Mouse (Mus musculus) retina, postnatal 1 day (tissue): ENCODE measurements around the gene Zfp512.
A peak's percentile ranks its signal among the peaks of the same experiment; 100 is the strongest.
"Not testable (repeated sequence)": the region's sequence is repeated elsewhere in the genome, so short reads cannot be mapped to it uniquely, and the experiment has no call there.

ENCODE experiments used
- DNase-seq: peaks from one replicate; pipeline ENCODE4 v3.0.0-alpha.2; 2012

Gene Zfp512

DNA sequence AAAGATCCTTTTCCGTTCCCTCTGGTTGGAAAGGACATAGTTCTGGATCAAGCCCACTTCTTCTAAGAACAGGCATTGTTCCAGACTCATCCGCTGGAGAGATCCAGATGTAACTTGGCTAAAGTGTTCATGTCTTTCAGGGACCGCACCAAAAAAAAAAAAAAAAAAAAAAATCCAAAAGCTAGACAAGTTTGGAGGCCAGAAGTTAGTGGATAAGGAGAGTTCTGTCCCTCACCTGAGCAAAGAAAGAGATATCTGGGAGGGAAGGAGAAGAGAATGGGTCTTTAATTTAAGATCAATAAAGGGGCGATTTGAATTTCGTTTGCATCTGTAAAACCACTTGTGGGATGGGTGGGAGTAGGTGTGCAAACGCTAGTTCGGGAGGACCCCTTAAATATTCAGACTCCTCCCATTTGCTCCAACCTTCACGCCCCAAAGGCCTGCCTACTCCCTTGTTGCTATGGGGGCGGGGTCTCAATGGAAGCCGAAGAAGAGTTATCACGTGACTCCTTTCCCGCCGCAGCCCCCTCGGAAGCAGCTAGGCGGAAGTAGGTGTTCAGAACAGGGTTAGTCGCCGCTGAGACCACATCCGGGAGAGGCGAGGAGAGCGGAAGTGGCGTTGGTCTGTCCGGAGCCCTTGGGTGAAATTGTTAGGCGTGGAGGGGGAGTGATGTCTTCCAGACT lies at the start of gene Zfp512:
Gene Zfp512, plus strand, starts transcription at position 554 of the 684 bp plus-strand sequence.
- peak; percentile 99 for DNase-seq

DNA sequence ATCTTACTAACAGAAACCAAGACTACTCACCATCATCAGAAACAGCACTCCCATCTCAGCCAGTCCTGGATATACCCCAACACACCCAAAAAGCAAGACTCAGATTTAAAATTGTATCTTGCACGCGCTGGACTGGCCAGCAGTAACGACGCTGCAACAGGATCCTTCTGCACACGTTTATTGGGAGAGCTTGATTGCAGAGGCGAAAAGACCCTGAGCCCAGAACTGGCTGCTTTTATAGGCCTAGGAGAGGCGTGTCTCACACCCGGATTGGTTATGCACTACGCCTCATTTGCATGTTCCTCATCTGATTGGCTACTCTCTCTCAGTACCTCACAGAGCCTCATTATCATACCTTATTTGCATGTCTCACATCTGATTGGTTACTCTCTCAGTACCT lies 17.5 kb upstream of the Zfp512 start:
- not testable (repeated sequence) for DNase-seq

DNA sequence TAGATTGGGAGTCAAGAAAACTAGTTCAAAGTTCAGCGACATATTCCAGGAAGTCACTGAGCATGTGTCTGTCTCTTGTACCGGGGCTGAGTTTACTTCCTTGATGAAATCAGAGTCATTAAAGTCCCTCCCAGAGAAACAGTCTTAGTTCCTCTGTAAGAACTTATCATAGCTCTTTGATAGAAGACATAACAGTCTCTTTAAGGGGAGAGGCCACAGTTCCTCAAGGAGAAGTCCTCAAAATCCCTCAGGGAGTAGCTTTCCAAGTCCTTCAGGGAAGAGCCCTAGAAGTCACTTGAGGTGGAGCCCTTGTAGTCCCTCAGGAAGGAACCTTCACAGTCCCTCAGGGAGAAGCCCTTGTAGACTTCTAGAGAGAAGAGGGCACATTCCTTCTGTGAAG lies 895 bp upstream of the Zfp512 start:
- DNase-seq = no peak

GRCm38 (mm10) chr5:31452562-31452878 lies 289 bp downstream of the Zfp512 start:
- no peak for DNase-seq

DNA sequence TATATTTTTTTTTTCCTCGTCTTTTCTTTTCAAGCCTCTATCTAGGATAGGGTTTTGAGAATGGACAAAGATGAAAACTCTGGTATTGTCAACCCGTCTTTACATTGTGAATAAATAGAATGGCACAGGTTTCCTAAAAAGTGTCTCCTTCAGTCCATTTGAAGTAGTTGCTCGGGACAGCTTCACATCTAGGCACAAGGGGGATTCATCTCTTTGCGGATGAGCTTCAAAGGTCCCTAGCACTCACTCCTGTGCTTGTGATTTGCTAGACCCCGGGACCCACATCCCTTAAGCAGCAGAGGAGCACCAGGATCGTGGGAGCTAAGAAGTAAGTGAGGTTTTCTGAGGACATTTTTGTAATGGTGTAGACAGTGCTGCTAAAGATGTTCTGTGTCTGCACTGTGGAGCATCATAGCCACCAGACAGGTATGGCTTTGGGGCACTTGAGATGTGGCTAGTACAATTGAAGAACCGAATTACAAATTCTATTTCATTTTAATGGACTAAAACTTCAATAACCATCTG lies 717 bp downstream of the Zfp512 start:
- no peak for DNase-seq

- no peak for DNase-seq
These were observed 15.6 kb downstream of the Zfp512 start for GRCm38 (mm10) chr5:31467798-31468197.

GRCm38 (mm10) chr5:31469711-31470110 lies 17.5 kb downstream of the Zfp512 start:
- DNase-seq = no peak

DNA sequence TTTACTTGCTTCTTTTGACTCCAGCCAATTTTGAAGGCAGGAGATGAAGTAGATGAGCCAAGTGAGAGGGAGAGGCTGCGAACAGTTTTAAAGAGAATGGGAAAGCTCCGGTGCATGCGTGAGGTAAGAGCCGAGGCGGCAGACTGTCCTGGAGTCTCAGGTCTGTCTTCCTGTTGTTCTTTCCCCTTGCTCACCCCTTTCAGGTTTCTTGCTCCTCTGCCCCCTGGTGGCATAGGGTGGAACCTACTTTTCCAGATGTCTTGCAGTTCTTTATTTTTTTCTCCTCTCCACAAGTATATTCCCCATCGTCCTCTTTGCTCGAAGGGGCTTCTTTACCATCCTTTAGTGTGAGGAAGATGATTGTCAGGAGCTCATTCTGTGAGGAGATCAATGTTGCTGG lies 18.1 kb downstream of the Zfp512 start:
- DNase-seq = peak; percentile 55

GRCm38 (mm10) chr5:31480536-31480935 lies 28.3 kb downstream of the Zfp512 start:
- no peak for DNase-seq

DNA sequence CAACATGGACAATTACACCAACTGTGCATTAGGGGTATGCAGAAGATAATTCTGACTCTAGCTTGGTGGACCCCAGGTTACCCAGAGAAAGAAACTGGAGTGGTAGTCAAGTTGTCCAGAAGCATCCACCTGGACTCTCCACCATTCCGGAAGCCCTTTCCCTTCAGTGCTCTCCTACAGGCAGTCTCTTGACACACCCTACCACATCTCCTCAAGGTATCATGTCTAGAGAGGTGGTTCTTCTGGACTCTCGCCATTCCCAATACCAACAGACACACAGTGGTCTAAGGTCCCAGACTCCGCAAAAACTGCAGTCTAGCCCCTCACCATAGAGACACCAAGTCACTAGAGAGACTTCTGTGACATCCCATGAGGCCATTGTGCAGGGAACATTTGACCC lies 33.2 kb downstream of the Zfp512 start, which contains the start of gene 4930548H24Rik:
Gene 4930548H24Rik, plus strand, starts transcription at position 301 of the 400 bp plus-strand sequence.
- no peak for DNase-seq

- DNase-seq = no peak
These were observed 35.7 kb downstream of the Zfp512 start for GRCm38 (mm10) chr5:31487889-31488288.

DNA sequence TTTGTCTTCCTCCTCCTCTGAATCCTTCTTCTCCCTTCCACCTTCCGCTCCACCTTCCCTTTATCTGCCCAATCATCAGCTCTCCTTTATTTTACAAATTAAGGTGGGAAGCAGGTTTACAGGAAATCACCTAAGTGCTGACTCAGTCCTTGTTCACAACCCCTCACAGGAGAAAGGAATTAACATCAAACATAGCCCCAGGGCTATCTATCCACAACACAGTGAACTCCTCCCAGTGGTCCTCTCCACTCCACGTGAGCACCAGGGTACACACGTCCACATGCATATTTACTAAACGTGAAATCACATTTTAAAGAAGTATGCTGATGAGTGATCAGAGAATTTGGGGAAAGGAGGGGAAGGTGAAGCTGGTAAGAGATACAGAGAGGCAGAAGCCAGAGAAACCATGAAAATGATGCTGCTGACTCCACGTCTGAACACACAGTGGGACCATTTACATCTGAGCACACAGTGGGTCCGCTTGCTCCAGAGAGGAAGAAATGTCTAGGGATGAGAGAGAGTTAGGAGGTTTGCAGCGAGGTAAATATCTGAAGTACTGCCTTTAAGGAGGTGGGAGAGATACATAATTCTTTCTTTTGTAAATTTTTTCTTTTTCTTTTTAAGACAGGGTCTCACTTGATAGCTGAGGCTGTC lies 37.0 kb downstream of the Zfp512 start:
- DNase-seq = no peak

DNA sequence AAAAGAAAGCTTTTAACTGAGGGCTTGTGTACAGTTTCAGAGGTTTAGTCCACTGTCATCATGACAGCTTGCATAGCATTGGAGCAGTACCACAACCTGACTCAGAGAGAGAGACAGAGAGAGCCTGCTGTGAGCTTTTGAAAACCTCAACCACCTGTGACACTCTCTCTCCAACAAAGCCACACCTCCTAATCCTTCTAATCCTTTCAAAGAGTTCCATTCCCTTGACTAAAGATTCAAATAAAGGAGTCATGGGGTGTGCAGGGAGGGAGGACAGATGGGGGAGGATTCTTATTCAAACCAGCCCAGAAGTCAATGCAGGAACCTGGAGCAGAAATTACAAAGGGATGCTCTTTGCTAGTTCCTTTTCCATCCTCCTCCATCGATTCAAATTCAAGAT lies 39.8 kb downstream of the Zfp512 start:
- no peak for DNase-seq

DNA sequence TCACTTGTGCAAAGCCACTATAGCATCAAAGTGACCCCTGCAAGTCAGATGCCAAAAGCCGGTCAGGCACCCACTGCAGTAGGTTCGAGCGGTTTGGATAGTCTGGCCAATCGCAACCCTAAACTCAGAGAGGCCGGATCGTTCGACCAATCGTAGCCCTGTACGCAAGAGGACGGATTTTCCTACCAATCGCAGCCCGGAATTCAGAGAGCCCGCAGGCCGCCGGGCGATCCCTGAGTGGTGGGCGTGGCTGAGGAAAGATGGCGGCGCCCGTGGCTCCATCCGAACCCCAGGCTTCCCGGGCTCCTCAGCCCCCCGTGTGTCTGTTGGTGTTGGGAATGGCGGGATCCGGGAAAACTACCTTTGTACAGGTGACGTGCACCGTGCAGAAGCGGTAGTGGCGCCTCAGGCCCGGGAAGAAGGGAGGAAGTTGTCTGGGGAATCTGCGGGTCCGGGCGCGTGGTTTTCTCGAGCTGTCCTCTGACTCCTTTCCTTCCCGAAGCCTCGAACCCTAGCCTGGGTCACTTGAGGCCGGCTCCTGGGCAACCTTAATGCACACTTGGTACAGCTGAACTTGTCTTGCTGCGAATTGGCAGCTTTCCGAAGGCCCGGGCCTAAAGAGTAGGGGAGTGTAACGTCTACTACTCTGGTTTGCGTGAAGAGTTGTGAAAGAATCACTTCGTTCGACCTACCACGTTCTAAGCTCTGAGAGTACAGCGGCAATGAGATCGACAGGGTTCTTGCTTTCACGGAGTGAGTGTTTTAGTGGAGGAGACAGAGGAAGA lies 42.5 kb downstream of the Zfp512 start, which contains the start of gene Gpn1:
Gene Gpn1, plus strand, starts transcription at position 229 of the 785 bp plus-strand sequence.
- peak; percentile 96 for DNase-seq

DNA sequence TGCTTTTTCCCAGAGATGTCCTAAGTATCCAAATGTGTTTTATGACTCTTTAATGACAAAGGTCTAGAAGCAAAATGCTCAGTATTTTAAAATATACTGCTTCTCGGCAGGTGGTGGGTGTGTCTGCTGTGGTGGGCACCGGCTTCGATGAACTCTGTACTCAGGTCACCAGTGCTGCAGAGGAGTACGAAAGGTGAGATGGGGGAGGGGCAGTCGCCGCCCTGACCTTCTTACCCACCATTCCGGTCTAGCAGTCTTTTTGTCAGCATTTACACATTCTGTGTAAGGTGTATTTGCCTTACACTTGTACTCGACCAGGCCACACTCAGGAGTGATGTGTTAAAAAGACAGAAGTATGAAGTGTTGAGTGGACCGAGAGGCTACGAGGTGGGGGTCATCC lies 52.6 kb downstream of the Zfp512 start:
- DNase-seq = no peak

DNA sequence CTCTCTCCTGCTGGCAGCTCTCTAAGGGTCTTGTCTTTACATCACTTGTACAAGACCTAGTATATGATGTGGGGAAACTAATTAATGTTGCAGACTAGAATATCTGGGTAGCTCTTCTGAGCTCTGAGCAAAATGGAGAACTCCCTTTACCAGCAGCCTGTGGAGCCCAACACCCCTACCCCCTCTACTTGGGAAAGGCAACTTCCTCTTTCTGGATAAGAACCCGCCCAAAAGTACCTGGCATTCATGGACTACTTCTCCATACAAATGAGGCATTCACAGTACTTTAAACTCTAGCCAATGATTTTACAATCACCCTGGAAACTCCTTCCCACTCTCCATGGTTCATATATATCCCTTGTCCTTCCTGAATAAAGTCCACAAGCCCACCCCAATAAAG lies 60.2 kb downstream of the Zfp512 start:
- no peak for DNase-seq

GRCm38 (mm10) chr5:31520556-31520955 lies 68.3 kb downstream of the Zfp512 start:
- DNase-seq = no peak

GRCm38 (mm10) chr5:31526354-31527116 lies 74.3 kb downstream of the Zfp512 start, which contains the start of gene Slc4a1ap:
Gene Slc4a1ap (plus strand): TSS chr5:31526995.
- DNase-seq = peak; percentile 93

- DNase-seq = no peak
These were observed 75.0 kb downstream of the Zfp512 start for GRCm38 (mm10) chr5:31527117-31527680.

GRCm38 (mm10) chr5:31527707-31528106 lies 75.5 kb downstream of the Zfp512 start, which contains the start of gene Supt7l:
Gene Supt7l (minus strand): TSS chr5:31527807.
- not testable (repeated sequence) for DNase-seq

DNA sequence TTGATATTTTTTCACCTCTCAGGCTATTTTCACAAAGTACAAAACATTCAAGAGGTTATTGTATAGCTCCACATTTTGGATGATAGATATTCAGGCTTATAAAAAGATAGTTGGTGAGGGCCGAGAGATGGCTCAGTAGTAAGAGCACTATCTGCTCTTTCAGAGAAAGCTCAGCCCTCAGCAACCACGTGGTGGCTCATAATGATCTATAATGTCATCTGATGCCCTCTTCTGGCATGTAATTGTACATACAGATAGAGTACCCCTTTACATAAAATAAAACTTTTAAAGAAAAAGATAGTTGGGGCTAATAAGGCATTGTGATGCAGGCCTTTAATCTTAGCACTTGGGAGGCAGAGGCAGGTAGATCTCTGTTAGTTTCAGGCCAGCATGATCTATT lies 76.3 kb downstream of the Zfp512 start:
- DNase-seq = no peak
